Mouse (Mus musculus): Measurements from ENCODE around the gene Lkaaear1.

GRCm38 (mm10) chr2:181695776-181696175 lies 2.5 kb downstream of the Lkaaear1 start:
- TF ChIP-seq POLR2A (IDR thresholded peaks at IDR 0.05; ENCODE audit: low read depth, low read length) (no peak), CTCF (conservative IDR thresholded peaks at IDR 0.05; ENCODE audit: insufficient read depth, insufficient read length, low read depth, low read length) (no peak)

Data from kidney, adult 2 months (tissue).